Mouse (Mus musculus) gonadal fat pad, adult 2 months (tissue): ENCODE results near the gene Agap1. TPM values are rescaled to one million over a fixed set of nuclear protein-coding genes. Genes with fewer than 3 reads are reported as not detected.

Experiments used
- DNase-seq: peaks from one replicate; pipeline ENCODE4 v3.0.0-alpha.2; 2012; ENCODE audit warnings: low read depth
- polyA plus RNA-seq: library from polyadenylated mRNA; depleted of rRNA; stranded (reverse); fragments of >200 nt; gene quantifications from 2 replicates; pipeline ENCODE4 v1.2.3, GENCODE M21; 2012

Agap1 gene
- polyA plus RNA-seq, 1 experiment = 15.8 TPM

DNA sequence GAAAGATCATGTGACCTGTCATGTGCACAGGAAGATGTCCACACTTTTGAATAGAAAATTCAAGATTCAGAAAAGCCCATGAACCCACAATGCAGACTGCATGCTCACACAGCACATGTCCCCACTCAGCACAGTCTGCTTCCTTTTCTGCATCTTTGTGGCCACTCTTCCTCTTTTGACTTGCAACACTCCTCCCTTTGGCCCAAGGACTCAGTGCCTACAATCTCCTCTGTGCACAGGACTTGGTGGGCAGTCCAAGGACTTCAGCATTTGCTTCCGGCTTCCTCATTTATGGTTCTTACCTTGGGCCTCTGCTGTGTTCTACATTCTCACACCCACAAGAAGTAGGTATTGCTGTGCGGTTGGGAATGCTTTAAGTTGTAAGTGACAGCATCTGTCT, 447.6 kb downstream of the Agap1 start:
- DNase-seq = no peak

DNA sequence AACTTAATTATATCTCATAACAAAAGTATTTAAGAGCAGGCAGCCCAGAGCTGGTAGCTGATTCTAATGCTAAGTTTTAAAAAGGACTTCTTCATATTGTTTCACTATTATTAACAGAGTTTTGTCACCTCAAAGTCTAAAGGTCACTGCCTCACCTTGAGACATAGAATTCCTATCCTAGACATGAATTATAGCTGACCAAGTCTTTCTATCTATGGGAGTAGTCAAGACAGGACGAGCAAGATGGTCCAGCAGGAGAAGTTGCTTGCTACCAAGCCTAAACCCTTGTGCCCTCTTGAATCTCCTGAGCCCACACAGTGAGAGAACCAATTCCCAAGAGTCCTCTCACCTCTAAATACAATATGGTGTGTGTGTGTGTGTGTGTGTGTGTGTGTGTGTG, 448.0 kb downstream of the Agap1 start:
- DNase-seq = no peak

DNA sequence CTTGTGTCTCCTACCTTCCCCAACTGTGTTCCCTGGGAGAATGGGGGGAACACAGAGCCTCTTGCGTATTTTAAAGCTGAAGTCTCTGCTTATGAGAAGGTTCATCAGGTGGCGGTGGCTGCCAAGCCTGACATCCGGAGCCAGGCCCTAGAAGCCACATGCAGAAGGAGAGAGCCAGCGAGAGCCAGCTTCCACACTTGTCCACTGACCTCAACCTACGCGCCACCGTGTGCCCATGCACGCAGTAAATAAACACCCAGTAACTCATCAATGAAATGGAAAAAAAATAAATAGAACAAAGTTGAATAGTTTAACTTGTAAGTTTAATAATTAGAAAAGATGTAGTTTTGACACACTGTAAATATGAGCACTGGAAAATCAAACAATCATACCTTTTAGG, 455.2 kb downstream of the Agap1 start:
- no peak for DNase-seq

DNA sequence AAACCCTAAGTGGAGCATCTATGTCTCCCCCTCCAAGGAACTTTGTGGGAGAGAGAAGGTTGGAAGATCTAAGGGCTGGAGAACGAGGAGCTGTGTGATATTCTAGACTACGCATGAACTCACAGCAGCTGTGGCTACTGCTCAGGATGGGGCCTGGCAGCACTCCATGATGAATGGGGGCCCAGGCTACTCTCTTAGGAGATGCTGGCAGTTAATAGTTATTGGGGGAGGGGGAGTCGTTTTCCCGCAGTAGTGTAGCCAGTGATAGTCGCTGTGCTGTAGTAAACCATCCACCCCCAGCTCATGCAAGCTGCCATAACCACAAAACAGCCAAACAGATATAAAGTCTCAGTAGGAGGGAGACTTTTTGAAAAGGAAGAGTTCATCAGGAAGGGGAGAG, 457.8 kb downstream of the Agap1 start:
- DNase-seq = no peak

DNA sequence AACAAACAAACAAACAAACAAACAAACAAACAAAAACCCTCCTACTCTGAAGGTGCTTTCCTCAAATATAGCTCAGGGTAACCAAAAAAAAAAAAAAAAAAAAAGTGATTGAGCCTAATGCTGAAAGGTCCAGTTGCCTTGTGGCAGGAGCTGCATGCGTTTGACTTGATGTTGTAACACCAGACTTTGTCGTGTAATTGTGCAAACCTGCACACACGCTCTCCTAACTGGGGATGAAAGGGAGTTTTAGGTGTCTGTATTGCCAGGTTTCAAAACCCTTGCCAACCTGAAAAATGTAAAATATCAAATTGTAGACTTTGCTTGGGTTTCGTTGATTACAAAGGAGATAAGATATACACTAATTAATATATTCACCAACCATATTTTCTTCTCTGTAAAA, 459.0 kb downstream of the Agap1 start:
- DNase-seq = no peak

DNA sequence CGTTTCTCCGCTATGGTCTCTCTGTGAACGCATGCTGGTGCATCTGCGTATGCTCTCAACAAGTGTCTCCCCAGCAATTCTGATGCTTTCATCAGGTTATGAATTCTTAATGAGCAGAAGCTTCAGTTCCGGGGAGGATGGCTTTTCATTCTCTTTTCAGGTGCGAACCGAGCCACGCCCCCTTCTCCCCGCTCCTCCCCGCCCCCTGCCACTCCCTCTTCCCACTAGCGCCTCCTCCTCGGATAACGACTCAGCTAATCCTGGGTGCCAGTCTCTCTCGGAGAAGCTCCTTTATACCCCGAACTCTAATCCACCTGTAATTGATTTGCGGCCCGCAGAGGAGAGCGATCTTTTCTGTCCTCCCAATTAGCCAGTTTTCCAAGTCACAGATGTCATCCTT, 463.5 kb downstream of the Agap1 start:
- no peak for DNase-seq

DNA sequence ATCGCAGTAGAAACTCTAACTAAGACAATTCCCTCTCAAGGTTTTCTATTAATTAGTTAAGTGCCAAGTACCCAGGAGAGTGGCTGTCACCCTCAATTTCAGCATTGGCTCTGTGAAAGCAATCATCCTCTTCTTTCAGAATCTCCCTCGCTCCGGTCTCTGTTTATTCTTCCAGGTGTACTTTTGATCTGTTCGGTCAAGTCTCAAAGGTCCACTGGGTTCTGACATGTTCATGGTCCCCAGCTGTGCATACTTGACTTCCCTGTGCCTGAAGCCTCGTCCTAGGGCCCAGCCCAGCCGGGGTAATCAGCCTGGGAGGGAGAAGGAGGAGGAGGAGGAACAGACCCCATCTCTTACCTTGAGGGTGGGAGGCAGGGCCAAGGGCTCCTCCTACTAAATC, 464.6 kb downstream of the Agap1 start:
- DNase-seq = no peak

DNA sequence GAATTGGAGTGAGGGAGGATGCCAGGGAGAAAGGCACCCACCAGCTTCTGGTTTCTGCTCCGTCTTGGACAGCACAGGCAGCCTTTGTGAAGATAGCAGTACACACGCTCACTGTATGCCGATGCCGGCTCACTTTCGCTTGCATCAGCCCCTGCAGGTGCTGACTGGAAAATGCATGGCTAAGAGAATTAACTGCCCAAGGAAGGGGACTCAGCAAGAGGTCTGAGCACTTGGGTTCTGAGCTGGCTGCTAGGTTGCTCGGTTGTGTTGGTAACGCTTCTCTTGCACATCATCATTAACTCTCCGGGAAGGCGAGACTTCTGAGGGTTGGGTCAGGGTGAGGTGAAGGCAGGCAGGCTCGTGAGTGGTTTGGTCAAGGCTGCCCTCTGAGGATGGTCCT, 467.2 kb downstream of the Agap1 start:
- DNase-seq = no peak

DNA sequence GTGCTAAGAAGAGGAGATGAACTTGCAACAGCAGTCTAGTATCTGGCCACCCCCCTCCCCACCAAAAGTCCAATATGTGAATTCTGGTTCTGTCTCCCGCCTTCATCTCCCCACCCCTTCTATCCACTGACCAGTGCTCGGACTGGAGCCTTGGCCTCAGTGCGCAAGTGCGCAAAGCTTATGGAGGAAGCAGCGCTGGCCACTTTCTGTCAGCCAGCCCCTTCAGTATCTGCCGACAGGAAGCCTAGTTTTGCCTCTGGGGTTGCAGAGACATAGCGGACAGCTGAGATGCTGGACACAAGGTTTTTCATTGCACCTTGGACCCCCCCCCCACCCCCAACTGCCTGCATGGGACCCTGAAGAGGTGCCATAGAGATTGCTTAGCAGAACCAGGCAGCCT, 467.7 kb downstream of the Agap1 start:
- no peak for DNase-seq

DNA sequence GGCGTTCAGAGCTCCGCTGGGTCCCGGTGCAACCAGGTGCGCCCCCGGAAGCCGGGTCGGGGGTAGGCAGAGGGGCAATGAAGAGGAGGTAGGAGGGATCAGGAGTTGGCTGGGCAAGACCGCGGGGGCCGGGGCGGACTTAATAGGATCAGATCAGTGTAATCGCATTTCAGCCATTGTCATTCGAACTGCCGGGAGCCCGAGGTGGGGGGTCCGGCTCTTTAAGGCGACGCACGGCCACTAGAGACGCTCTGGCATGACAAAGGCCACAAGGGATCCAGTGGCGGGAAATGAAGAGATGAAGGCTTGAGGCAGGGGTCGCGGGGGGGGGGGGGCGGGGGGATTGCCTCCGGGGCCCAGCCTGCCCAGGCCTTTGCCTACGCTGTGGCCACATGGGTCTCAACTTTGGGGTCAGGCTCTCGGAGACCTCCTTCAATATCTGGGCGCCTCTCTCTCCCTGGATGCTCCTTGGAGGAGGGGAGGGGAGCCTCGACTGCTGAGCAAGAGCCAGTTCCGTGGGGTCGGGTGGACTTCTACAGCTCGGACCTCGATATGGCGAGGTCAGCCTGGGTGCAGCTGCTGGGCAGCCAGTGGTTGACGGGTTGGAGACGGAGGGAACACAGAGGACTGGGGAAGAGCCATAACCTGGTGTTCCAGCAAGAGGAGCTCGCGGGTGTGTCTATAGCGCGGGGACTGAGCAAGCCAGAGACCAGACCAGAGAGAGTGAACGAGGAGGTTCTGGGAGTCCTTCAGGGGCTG, 468.5 kb downstream of the Agap1 start:
- DNase-seq = no peak

DNA sequence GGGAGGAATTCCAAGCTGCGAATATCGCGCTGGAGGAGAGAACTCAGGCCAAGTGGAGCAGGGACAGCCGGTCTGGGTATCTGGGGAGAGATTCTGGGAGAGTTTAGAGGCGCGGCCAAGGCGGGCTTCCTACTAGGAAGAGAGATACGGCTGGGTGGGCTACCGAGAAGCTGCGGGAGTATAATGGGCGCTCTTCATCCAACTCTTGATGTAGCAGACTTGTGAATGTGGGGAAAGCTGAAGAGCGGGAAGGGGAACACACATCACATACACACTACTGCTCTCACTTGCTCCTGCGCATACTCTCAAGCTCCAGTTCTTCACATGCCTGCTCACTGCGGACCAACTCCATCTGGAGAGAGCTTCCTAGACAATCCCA, 469.0 kb downstream of the Agap1 start:
- no peak for DNase-seq

DNA sequence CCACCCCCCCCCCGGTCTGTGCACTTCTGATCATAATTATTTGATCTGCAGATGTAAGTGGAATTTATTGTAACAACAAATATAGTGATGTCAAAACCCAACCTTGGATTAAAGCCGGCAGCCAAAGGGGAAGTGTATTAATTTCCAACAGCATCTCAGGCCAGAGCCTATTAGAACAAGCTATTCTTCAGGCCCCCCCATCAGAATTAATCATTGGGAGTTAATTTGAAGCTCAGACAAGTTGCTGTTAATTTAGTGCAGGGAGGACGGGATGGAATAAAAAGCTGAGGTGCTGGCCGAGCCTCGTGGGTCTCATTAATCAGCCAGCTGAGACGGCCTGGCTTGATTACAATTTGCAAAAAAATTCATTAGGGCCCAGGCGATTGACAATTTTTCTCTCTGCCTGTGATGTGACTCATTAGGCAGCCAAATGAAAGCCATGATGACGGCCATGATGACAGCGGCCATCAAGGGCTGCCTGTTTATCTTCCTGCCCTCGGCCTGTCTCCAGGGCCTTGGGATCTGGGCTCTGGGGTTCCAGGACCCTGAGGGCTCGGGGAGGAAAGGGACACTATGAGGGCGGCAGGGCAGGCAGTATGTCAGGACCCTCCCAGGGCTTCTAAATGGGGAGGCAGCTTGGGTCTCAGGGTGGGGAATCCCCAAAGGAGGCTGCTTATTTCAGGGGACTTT, 471.0 kb downstream of the Agap1 start:
- no peak for DNase-seq

DNA sequence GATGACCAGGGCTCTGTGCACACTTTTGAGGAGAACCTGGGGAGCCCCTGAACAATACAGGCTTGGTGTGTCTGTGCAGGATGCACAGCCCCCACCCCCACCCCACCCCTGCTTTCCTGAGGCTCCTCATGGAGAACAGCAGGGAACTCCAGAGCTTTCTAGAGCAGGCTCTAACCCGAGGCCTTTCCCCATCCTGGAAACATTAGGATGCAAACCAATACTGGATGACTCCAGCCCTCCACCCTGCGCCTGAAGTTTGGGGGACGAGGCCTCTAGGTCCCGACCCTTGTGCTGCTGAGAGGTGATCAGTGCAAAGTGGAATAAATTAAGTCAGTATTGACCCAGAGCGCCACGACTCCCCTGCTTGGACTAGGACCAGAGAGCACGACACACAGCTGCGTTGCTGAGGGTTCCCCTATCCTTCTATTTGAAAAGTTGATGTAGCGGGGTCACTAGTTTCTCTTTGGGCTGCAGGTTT, 472.0 kb downstream of the Agap1 start:
- no peak for DNase-seq

DNA sequence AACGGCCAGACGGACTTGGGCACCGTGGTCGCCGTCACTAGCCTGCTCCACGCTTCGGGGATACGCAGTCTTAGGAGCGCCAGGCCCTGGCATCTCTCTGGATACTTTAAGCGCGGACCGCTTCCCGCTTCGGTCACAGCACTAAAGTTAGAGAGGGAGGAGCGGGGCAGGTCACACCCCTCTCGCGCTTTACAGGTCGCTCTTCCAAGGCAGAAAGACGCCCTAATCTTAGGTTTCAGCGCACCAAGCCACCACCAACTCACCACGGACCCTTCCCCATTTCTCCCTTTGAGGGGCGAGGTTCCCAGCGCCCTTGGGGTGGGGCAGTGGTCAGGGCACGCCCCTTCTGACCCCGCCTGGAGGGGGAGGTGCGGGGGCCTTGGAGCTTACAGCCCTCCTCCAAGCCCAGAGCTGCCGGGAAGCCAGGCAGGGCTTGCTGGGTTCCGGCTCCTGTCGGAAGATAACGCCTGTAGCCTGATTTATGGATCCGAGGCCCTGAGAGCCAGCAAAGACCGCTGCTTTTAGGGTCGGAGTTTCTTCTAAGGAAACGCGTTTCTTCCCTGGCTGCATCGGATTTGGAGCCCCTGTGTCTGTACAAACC, 472.6 kb downstream of the Agap1 start:
- no peak for DNase-seq

DNA sequence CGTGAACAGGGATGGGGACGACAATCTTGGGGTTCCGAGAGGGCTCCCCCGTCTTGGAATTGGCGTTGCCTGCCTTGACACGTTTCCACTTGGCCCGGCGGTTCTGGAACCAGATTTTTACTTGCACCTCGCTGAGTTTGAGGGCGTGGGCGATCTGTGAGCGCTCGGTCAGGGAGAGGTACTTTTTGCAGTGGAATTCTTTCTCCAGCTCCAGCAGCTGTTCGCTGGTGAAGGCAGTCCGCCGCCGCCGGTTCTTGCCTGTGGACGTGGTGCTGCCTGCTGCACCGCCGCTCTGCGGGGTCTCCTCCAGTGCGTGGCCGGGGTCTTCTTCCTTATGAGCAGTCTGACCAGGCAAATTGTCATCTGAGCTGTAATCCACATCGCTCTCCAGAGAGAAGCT, 474.1 kb downstream of the Agap1 start:
- DNase-seq = no peak

DNA sequence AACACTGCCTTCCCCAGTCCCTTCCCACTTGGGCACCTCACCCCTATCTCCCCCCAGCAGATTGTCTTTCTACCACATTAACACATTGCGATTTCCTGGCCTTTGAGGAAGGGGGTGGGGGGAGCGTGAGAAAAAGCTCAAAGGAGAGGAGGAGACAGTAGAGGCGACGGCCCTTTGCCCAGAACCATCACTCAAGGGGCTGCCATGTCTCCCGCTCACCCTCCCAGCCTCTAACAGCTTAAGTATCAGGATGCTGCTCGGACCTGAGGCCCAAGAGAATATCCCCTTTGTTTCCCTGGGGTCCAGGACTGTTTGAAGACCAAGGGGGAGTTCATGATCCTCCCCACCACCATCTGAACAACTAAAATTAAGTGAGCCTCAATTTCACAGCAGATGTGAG, 474.6 kb downstream of the Agap1 start:
- no peak for DNase-seq

DNA sequence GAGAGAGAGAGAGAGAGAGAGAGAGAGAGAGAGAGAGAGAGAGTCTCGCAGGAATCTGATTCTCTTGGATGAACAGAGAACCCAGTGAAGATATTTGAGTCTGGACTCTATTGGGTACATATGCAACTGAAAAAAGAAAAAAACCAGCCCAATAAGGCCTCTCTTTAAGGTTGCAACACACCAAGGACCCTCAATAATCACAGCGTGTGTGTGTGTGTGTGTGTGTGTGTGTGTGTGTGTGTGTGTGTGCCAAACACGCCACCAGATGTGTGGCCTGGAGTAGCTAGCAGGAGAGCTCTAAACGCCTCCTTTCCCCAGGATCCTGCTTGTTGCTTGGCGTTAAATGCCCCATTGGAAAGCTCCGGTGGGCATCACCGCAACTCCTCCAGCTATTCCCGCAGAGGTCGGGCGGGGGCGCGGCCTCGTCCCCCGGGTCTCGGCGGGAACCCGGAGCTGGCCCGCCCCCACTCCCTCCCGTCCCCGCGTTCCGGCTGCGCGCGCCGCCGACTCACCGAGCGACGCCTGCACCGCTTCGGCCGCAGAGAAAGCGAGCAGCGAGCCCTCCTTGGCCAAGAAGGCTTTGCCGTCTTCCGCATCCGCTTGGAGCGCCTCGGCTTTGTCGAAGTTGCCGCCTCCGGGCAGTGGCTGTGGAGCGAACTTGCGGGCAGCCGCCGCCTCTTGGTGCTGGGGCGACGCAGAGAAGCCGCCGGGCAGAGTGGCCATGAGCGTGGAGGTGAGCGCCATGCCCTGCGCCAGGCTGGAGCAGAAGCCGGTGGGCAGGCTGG, 475.3 kb downstream of the Agap1 start:
- no peak for DNase-seq

DNA sequence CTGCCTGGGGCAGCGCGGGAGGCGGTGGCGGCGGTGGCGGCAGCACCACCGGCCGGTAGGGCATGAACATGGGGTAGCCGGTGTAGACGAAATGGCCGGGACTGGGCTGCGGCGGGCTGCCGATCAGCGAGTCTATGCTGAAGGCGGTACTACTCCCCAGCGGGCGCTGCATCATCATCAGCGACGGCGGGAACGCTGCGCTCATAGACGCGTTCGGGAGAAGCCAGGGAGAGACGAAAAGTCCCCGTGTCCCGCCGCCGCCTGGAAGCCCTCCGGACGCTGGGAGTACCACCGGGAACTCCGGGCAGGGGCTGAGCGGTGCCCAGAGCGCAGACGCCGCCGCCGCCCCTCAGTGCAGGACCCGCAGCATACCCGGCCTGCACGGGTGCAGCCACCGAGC, 475.9 kb downstream of the Agap1 start:
- no peak for DNase-seq

DNA sequence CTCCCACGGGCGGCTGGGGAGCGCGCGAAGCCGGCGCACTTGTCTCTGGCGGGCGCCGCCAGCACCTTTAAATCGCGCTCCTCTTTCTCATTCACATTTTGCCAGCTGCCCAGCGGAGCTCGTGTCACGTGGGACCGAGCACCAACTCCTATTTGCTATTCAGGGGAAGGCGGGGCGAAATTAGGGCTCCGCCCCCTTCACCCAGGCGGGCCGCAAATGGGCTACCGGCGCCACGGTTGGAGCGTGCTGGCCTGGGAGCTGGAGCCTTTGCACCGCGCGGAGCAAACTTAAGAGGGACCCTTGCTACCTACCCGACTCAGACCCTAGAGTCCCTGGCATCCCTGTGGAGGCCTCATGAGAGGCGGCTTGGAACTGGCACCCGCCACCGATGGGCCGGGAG, 476.5 kb downstream of the Agap1 start, which contains the start of gene Gbx2:
Gene Gbx2 (minus strand): TSS at position 60 of the 400 bp plus-strand sequence.
- DNase-seq = no peak

DNA sequence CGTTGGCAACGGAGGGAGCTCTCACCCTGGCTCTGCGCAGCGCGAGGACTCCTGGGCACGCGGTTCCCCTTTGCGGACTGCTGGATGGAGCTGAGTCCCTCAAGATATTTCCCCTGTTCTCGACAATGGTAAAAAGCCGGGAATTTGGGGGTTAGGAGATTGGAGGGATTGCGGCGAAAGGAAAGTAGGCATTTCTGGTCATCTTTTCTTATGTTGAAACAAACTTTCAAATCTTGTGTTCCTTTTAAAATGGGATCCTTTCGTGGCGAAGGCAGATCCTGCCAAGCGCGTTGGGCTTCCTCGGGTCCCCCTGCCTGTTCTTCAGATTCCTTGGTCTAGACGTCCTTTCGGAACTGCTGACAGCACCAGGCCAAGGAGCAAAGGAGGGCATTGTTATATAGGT, 477.4 kb downstream of the Agap1 start:
- no peak for DNase-seq

DNA sequence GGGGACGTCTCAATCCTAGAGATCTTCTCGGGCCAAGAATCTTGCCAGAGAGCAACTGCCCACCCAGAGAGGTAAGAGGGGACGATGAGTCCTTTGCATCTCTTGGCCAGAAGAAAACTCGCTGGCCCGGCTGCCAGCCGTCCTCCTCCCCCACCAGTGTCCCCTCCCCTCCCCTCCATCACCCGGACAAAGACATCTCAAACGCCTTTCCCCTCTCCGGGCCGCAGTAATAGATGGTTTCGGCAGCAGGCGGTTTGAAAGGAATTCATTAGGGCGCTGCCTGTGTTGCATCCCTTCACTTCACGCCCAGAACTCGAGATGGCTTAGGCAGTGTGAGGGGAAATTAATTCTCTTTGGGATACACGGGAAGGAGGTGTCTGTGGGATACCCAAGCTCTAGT, 478.0 kb downstream of the Agap1 start:
- no peak for DNase-seq

DNA sequence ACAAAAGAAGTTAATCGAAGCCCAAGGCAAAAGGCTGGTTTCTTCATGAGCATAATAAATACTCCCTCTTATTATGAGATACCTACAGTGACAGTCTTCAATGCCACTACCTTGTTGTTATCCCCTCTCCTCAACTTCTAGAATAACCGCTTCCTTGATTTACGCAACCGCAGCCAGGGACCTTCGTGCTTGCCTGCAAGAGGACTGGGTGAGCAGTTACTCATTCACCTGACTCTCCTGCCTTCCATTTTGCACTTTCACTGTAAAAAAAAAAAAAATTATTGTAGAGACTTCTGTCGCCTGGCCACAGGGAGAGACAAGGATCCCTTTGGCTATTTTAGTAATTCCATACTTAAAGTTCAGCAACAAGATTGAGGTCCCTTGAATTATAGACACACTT, 478.4 kb downstream of the Agap1 start:
- no peak for DNase-seq
